Mouse (Mus musculus): ENCODE data around the gene Bicdl2. TPM values are rescaled to one million over a fixed set of nuclear protein-coding genes. Genes with fewer than 3 reads are reported as not detected.

Gene Bicdl2
- total RNA-seq, 1 experiment from 2014 or later = not detected

- no peak for ATAC-seq (replicated peaks in 1 of 2; ENCODE audit: insufficient read depth in 1 of 2, low FRiP score in 2 of 2, low TSS enrichment in 1 of 2, low read depth in 1 of 2, poor library complexity in 2 of 2, severe bottlenecking in 2 of 2)
These were observed 10.3 kb downstream of the Bicdl2 start for GRCm38 (mm10) chr17:23670516-23671074.

GRCm38 (mm10) chr17:23671519-23671918, 11.2 kb downstream of the Bicdl2 start:
- ATAC-seq (replicated peaks in 1 of 2; ENCODE audit: insufficient read depth in 1 of 2, low FRiP score in 2 of 2, low TSS enrichment in 1 of 2, low read depth in 1 of 2, poor library complexity in 2 of 2, severe bottlenecking in 2 of 2) = no peak

GRCm38 (mm10) chr17:23672761-23673160, 12.5 kb downstream of the Bicdl2 start:
- no peak for ATAC-seq (replicated peaks in 1 of 2; ENCODE audit: insufficient read depth in 1 of 2, low FRiP score in 2 of 2, low TSS enrichment in 1 of 2, low read depth in 1 of 2, poor library complexity in 2 of 2, severe bottlenecking in 2 of 2)

- ATAC-seq (replicated peaks in 1 of 2; ENCODE audit: insufficient read depth in 1 of 2, low FRiP score in 2 of 2, low TSS enrichment in 1 of 2, low read depth in 1 of 2, poor library complexity in 2 of 2, severe bottlenecking in 2 of 2) = peak; percentile 87 to 95
These were observed 13.2 kb downstream of the Bicdl2 start, which contains the start of the genes Hcfc1r1 and Thoc6 for GRCm38 (mm10) chr17:23673424-23674073. Hcfc1r1 (plus strand) TSS chr17:23673596. Thoc6 (minus strand) TSS chr17:23673882.

- ATAC-seq (replicated peaks in 1 of 2; ENCODE audit: insufficient read depth in 1 of 2, low FRiP score in 2 of 2, low TSS enrichment in 1 of 2, low read depth in 1 of 2, poor library complexity in 2 of 2, severe bottlenecking in 2 of 2) = no peak
These were observed 14.1 kb downstream of the Bicdl2 start for GRCm38 (mm10) chr17:23674271-23674952.

- ATAC-seq (replicated peaks in 1 of 2; ENCODE audit: insufficient read depth in 1 of 2, low FRiP score in 2 of 2, low TSS enrichment in 1 of 2, low read depth in 1 of 2, poor library complexity in 2 of 2, severe bottlenecking in 2 of 2) = no peak
These were observed 14.8 kb downstream of the Bicdl2 start for GRCm38 (mm10) chr17:23675127-23675526.

- peak; percentile 25 to 33; a peak in 3 of 4 replicates for ATAC-seq (replicated peaks in 1 of 2; ENCODE audit: insufficient read depth in 1 of 2, low FRiP score in 2 of 2, low TSS enrichment in 1 of 2, low read depth in 1 of 2, poor library complexity in 2 of 2, severe bottlenecking in 2 of 2)
These were observed 15.4 kb downstream of the Bicdl2 start for GRCm38 (mm10) chr17:23675564-23676281.

GRCm38 (mm10) chr17:23676473-23677031, 16.2 kb downstream of the Bicdl2 start:
- ATAC-seq (replicated peaks in 1 of 2; ENCODE audit: insufficient read depth in 1 of 2, low FRiP score in 2 of 2, low TSS enrichment in 1 of 2, low read depth in 1 of 2, poor library complexity in 2 of 2, severe bottlenecking in 2 of 2) = no peak

- ATAC-seq (replicated peaks in 1 of 2; ENCODE audit: insufficient read depth in 1 of 2, low FRiP score in 2 of 2, low TSS enrichment in 1 of 2, low read depth in 1 of 2, poor library complexity in 2 of 2, severe bottlenecking in 2 of 2) = peak; percentile 26 to 50; a peak in 3 of 4 replicates
These were observed 17.0 kb downstream of the Bicdl2 start, which contains the start of gene Tnfrsf12a for GRCm38 (mm10) chr17:23677236-23677679. Tnfrsf12a (minus strand) TSS chr17:23677468.

- no peak for ATAC-seq (replicated peaks in 1 of 2; ENCODE audit: insufficient read depth in 1 of 2, low FRiP score in 2 of 2, low TSS enrichment in 1 of 2, low read depth in 1 of 2, poor library complexity in 2 of 2, severe bottlenecking in 2 of 2)
These were observed 19.0 kb downstream of the Bicdl2 start, which contains the start of gene Cldn6 for GRCm38 (mm10) chr17:23679127-23679835. Cldn6 (plus strand) TSS chr17:23679249.

GRCm38 (mm10) chr17:23680336-23680735, 20.0 kb downstream of the Bicdl2 start:
- ATAC-seq (replicated peaks in 1 of 2; ENCODE audit: insufficient read depth in 1 of 2, low FRiP score in 2 of 2, low TSS enrichment in 1 of 2, low read depth in 1 of 2, poor library complexity in 2 of 2, severe bottlenecking in 2 of 2) = no peak

- no peak for ATAC-seq (replicated peaks in 1 of 2; ENCODE audit: insufficient read depth in 1 of 2, low FRiP score in 2 of 2, low TSS enrichment in 1 of 2, low read depth in 1 of 2, poor library complexity in 2 of 2, severe bottlenecking in 2 of 2)
These were observed 20.8 kb downstream of the Bicdl2 start for GRCm38 (mm10) chr17:23681086-23681485.

- no peak for ATAC-seq (replicated peaks in 1 of 2; ENCODE audit: insufficient read depth in 1 of 2, low FRiP score in 2 of 2, low TSS enrichment in 1 of 2, low read depth in 1 of 2, poor library complexity in 2 of 2, severe bottlenecking in 2 of 2)
These were observed 21.8 kb downstream of the Bicdl2 start for GRCm38 (mm10) chr17:23682092-23682491.

GRCm38 (mm10) chr17:23682530-23682929, 22.2 kb downstream of the Bicdl2 start:
- ATAC-seq (replicated peaks in 1 of 2; ENCODE audit: insufficient read depth in 1 of 2, low FRiP score in 2 of 2, low TSS enrichment in 1 of 2, low read depth in 1 of 2, poor library complexity in 2 of 2, severe bottlenecking in 2 of 2) = no peak

GRCm38 (mm10) chr17:23683226-23683625, 22.9 kb downstream of the Bicdl2 start:
- no peak for ATAC-seq (replicated peaks in 1 of 2; ENCODE audit: insufficient read depth in 1 of 2, low FRiP score in 2 of 2, low TSS enrichment in 1 of 2, low read depth in 1 of 2, poor library complexity in 2 of 2, severe bottlenecking in 2 of 2)

- ATAC-seq (replicated peaks in 1 of 2; ENCODE audit: insufficient read depth in 1 of 2, low FRiP score in 2 of 2, low TSS enrichment in 1 of 2, low read depth in 1 of 2, poor library complexity in 2 of 2, severe bottlenecking in 2 of 2) = peak; percentile 54 to 65; a peak in 3 of 4 replicates
These were observed 23.8 kb downstream of the Bicdl2 start, which contains the start of gene Cldn9 for GRCm38 (mm10) chr17:23683856-23684672. Cldn9 (minus strand) TSS chr17:23684026.
